Mouse (Mus musculus) adrenal gland, adult (tissue): ENCODE data around the gene Smarca2.

ENCODE experiments used
- DNase-seq, 2 experiments: peaks; one replicate each; pipeline ENCODE4 v3.0.0; 2022 to 2023; ENCODE audit warnings: low spot score in 1 of 2; ENCODE audit not compliant: inconsistent age in 2 of 2

Gene Smarca2

DNA sequence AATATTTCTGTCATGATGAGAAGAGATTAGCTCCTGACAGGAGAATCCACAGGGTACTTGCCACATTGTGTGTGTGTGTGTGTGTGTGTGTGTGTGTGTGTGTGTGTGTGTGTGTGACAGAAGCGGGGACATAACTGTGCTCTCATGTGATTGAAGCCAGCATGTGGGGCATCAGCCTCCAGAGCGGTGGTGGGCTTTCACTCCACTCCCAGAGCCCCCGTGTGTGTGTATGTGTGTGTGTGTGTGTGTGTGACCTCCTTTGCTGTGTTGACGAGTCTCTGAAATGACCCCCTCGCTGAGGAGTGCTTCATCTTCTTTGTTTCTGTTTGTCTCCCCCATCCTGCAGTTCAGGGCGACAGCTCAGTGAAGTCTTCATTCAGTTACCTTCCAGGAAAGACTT is 165.7 kb downstream of the Smarca2 start:
- no peak for DNase-seq

GRCm38 (mm10) chr19:26772051-26772583 is 167.3 kb downstream of the Smarca2 start:
- no peak for DNase-seq

- no peak for DNase-seq
Measured at GRCm38 (mm10) chr19:26776066-26777025, 171.5 kb downstream of the Smarca2 start.

GRCm38 (mm10) chr19:26778199-26778598 is 173.3 kb downstream of the Smarca2 start:
- no peak for DNase-seq

GRCm38 (mm10) chr19:26781209-26781608 is 176.4 kb downstream of the Smarca2 start:
- no peak for DNase-seq

DNA sequence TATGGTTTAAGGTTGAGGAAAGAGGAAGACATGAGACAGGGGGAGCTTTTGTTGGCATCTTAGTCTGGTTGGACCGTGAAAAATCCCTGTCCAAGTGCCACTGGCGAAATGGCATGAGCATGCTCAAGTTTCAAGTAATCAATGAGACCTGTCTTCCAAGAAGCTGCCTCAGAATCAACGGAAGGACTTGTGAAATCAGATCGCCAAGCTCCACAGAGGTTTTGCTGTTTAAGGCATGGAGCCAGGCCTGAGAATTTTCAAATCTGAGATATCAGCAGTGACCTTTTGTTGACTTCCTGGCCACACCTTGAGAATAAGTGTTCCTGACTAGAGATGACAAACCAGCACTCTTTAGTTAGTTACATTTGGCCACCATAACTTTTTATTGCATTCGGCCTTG is 183.6 kb downstream of the Smarca2 start:
- DNase-seq, result no peak

- DNase-seq, result no peak
Measured at GRCm38 (mm10) chr19:26790386-26791346, 185.8 kb downstream of the Smarca2 start.

GRCm38 (mm10) chr19:26794315-26794714 is 189.5 kb downstream of the Smarca2 start:
- no peak for DNase-seq

DNA sequence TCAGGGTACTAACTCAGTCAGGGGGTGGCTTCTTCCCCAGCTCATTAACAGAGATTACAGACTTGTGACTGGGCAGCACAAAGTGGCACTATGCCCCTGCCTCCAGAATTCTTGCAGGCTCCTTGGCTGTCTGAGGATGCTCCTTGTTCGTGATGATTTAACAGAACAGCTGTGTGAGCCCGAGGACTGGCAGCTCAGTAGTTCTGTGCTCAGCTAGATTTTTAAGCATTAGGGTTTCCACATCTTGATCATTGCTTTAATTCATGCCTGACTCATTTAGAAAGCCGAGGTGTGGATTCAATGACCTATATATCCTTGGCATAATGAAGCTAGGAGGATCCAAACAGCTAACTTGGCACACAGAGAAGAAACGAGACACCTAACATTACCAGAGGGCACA is 191.2 kb downstream of the Smarca2 start:
- no peak for DNase-seq

GRCm38 (mm10) chr19:26804401-26804800 is 199.6 kb downstream of the Smarca2 start:
- no peak for DNase-seq

DNA sequence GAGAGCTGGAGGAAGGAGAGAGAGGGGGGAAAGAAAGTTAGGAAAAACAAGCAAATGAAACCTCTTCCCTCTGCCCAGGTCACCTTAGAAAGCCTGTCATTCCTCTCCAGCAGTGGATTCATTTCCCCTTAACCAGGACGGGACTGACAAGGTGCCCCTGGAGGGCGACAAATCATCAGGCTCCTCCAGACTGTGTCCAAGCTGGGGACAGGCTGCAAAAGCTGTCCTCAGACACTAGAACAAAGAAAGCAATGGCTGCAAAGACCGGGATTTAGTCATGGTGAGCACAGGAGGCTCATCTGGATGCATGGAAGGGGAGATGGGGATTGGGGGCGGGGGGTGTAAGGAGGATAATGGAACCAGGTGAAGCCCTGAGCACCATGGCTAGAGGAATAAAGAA is 209.8 kb downstream of the Smarca2 start:
- no peak for DNase-seq

DNA sequence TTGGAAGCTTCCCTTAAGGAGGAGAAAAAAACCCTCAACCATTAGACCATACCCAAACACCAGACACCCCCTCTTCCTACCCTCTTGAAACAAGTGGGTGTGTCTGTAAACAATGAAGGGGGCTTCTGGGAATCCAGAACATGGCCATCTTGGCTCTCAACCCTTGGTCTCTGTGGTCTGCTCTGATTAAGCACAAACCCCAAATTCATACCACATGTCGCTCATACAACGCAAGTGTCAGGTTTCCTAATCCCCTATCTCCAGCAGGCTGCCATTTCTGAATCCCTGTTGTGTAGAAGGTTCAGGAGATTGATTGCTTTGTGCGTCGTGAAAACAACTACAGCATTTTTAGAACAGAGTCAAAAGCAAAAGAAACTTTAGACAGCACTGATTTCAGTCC is 213.1 kb downstream of the Smarca2 start:
- DNase-seq, result no peak
